Mouse (Mus musculus) liver, embryonic 16.5 days (tissue): ENCODE data around the gene Tmem232. TPM values are rescaled to one million over a fixed set of nuclear protein-coding genes. Genes with fewer than 3 reads are reported as not detected.

Experiments
- ATAC-seq: fragments of 200-750 bp; cut with Nextera tagmentation; 2 replicates; pipeline ENCODE4 v1.8.0; 2017; ENCODE audit warnings: low read depth, mild to moderate bottlenecking, moderate number of reproducible peaks, moderate library complexity
- H3K27ac ChIP-seq: fragments of 300-500 bp; sonication (generic); 2 replicates; pipeline ENCODE4 v1.5.1; 2014; ENCODE audit warnings: mild to moderate bottlenecking, low read length
- H3K27me3 ChIP-seq: fragments of 300-500 bp; sonication (generic); 2 replicates; pipeline ENCODE4 v1.6.1; 2014; ENCODE audit warnings: low read depth, low read length, mixed read lengths; ENCODE audit not compliant: control insufficient read depth, insufficient read depth
- H3K36me3 ChIP-seq: fragments of 300-500 bp; sonication (generic); 2 replicates; pipeline ENCODE4 v1.6.1; 2014; ENCODE audit warnings: mild to moderate bottlenecking; ENCODE audit not compliant: control insufficient read depth, insufficient read depth
- H3K4me1 ChIP-seq: fragments of 300-500 bp; sonication (generic); 2 replicates; pipeline ENCODE4 v1.6.1; 2014; ENCODE audit warnings: low read depth, low read length, mixed read lengths; ENCODE audit not compliant: control insufficient read depth
- H3K4me2 ChIP-seq: fragments of 300-500 bp; sonication (generic); 2 replicates; pipeline ENCODE4 v1.6.1; 2014; ENCODE audit warnings: low read depth, low read length, mixed read lengths
- H3K4me3 ChIP-seq: fragments of 300-500 bp; sonication (generic); 2 replicates; pipeline ENCODE4 v1.5.1; 2014; ENCODE audit warnings: low read depth, mild to moderate bottlenecking, low read length
- H3K9ac ChIP-seq: fragments of 300-500 bp; sonication (generic); 2 replicates; pipeline ENCODE4 v1.6.1; 2014; ENCODE audit warnings: low read depth, low read length
- H3K9me3 ChIP-seq: fragments of 300-500 bp; sonication (generic); replicated peaks from 2 replicates; pipeline ENCODE4 v1.6.1; 2016; ENCODE audit warnings: low read length; ENCODE audit not compliant: control insufficient read depth
- WGBS: fragments of 180-500 bp; shearing (Covaris S2); extraction: QIAGEN DNeasy Blood & Tissue Kit; methylation state at CpG from one replicate; pipeline ENCODE4 v1.1.7; 2014; ENCODE audit not compliant: insufficient replicate concordance; 5-methylcytosine and 5-hydroxymethylcytosine counted together
- polyA plus RNA-seq: library from polyadenylated mRNA; unstranded; fragments of >200 nt; fragmentation: Nextera tagmentation; extraction: Ambion mirVana; gene quantifications from 2 replicates; pipeline ENCODE4 v1.2.1, GENCODE M21; 2015

Tmem232 gene
- polyA plus RNA-seq, 1 experiment from 2014 or later, result not detected

- Histone ChIP-seq H3K4me1 (no peaks in the 10 kb centered on the region), H3K4me3 (no peak overlapping the region), H3K27ac (no peak overlapping the region), H3K4me2 (no peak overlapping the region), H3K9ac (no peak overlapping the region), H3K36me3 (no peaks in the 10 kb centered on the region), H3K27me3 (no peaks in the 10 kb centered on the region), H3K9me3 (no peaks in the 10 kb centered on the region)
- 58% methylated on average over 4 of the region's 4 CpGs for WGBS
- no peak for ATAC-seq
Measured at GRCm38 (mm10) chr17:65340016-65340415, 200.6 kb downstream of the Tmem232 start.

- no peak for ATAC-seq
- 70% methylated on average over 8 of the region's 8 CpGs for WGBS
- H3K4me2 ChIP-seq, result no peak overlapping the region
- H3K9ac ChIP-seq, result no peak overlapping the region
- H3K4me1 ChIP-seq, result no peaks in the 10 kb centered on the region
- H3K36me3 ChIP-seq, result no peaks in the 10 kb centered on the region
- H3K4me3 ChIP-seq, result no peak overlapping the region
- H3K27me3 ChIP-seq, result no peaks in the 10 kb centered on the region
- no peaks in the 10 kb centered on the region for H3K9me3 ChIP-seq
- no peak overlapping the region for H3K27ac ChIP-seq
Measured at GRCm38 (mm10) chr17:65330759-65331158, 209.8 kb downstream of the Tmem232 start.

GRCm38 (mm10) chr17:65325249-65325648 lies 215.3 kb downstream of the Tmem232 start:
- no peak overlapping the region for H3K9ac ChIP-seq
- 15% methylated on average over 2 of the region's 2 CpGs for WGBS
- no peak for ATAC-seq

GRCm38 (mm10) chr17:65320623-65321022 lies 220.0 kb downstream of the Tmem232 start:
- Histone ChIP-seq H3K4me3 (no peak overlapping the region), H3K9ac (no peak overlapping the region), H3K9me3 (no peaks in the 10 kb centered on the region), H3K4me2 (no peak overlapping the region), H3K4me1 (no peaks in the 10 kb centered on the region), H3K27ac (no peak overlapping the region), H3K36me3 (no peaks in the 10 kb centered on the region), H3K27me3 (no peaks in the 10 kb centered on the region)
- ATAC-seq, result no peak
- 61% methylated on average over 6 of the region's 6 CpGs for WGBS

More at GRCm38 (mm10) chr17:65325249-65325648, 215.3 kb downstream of the Tmem232 start:
- Histone ChIP-seq H3K36me3 (no peaks in the 10 kb centered on the region), H3K4me1 (no peaks in the 10 kb centered on the region), H3K4me2 (no peak overlapping the region), H3K4me3 (no peak overlapping the region), H3K27me3 (no peaks in the 10 kb centered on the region), H3K27ac (no peak overlapping the region), H3K9me3 (no peaks in the 10 kb centered on the region)

GRCm38 (mm10) chr17:65299946-65300345 lies 240.6 kb downstream of the Tmem232 start:
- Histone ChIP-seq H3K4me1 (no peaks in the 10 kb centered on the region), H3K4me2 (no peak overlapping the region), H3K27me3 (no peaks in the 10 kb centered on the region), H3K36me3 (no peaks in the 10 kb centered on the region), H3K27ac (no peak overlapping the region), H3K9ac (no peak overlapping the region), H3K9me3 (no peaks in the 10 kb centered on the region), H3K4me3 (no peak overlapping the region)
- ATAC-seq, result no peak

- Histone ChIP-seq H3K9me3 (no peaks in the 10 kb centered on the region), H3K27me3 (no peaks in the 10 kb centered on the region), H3K27ac (no peak overlapping the region), H3K4me3 (no peak overlapping the region), H3K4me2 (no peak overlapping the region), H3K36me3 (no peaks in the 10 kb centered on the region), H3K9ac (no peak overlapping the region), H3K4me1 (no peaks in the 10 kb centered on the region)
- ATAC-seq, result no peak
- WGBS, result 77% methylated on average over 5 of the region's 5 CpGs
Measured at GRCm38 (mm10) chr17:65297831-65298230, 242.8 kb downstream of the Tmem232 start.

- H3K27me3 ChIP-seq, result no peaks in the 10 kb centered on the region
- H3K4me2 ChIP-seq, result no peak overlapping the region
- no peak overlapping the region for H3K9ac ChIP-seq
- no peaks in the 10 kb centered on the region for H3K36me3 ChIP-seq
- H3K9me3 ChIP-seq, result no peaks in the 10 kb centered on the region
- ATAC-seq, result no peak
- no peak overlapping the region for H3K27ac ChIP-seq
- 49% methylated on average over 2 of the region's 2 CpGs for WGBS
- no peaks in the 10 kb centered on the region for H3K4me1 ChIP-seq
- no peak overlapping the region for H3K4me3 ChIP-seq
Measured at GRCm38 (mm10) chr17:65252160-65252559, 288.4 kb downstream of the Tmem232 start.

- WGBS, result 67% methylated on average over 8 of the region's 8 CpGs
- no peak overlapping the region for H3K27ac ChIP-seq
Measured at GRCm38 (mm10) chr17:65250261-65250660, 290.3 kb downstream of the Tmem232 start.

GRCm38 (mm10) chr17:65243716-65244115 lies 296.9 kb downstream of the Tmem232 start:
- H3K27ac ChIP-seq, result no peak overlapping the region
- H3K9me3 ChIP-seq, result no peaks in the 10 kb centered on the region
- no peaks in the 10 kb centered on the region for H3K27me3 ChIP-seq
- H3K4me3 ChIP-seq, result no peak overlapping the region
- 68% methylated on average over 5 of the region's 5 CpGs for WGBS
- H3K9ac ChIP-seq, result no peak overlapping the region
- no peak overlapping the region for H3K4me2 ChIP-seq
- H3K4me1 ChIP-seq, result no peaks in the 10 kb centered on the region
- ATAC-seq, result no peak
- H3K36me3 ChIP-seq, result no peaks in the 10 kb centered on the region

More at GRCm38 (mm10) chr17:65250261-65250660, 290.3 kb downstream of the Tmem232 start:
- H3K9me3 ChIP-seq, result no peaks in the 10 kb centered on the region
- ATAC-seq, result no peak
- no peaks in the 10 kb centered on the region for H3K4me1 ChIP-seq
- no peak overlapping the region for H3K4me2 ChIP-seq
- no peaks in the 10 kb centered on the region for H3K27me3 ChIP-seq
- no peak overlapping the region for H3K9ac ChIP-seq
- H3K4me3 ChIP-seq, result no peak overlapping the region
- no peaks in the 10 kb centered on the region for H3K36me3 ChIP-seq
